Mouse (Mus musculus): Measurements from ENCODE around the gene Snx29.
A peak's percentile ranks its signal among the peaks of the same experiment; 100 is the strongest.
"Not testable (repeated sequence)": the region's sequence is repeated elsewhere in the genome, so short reads cannot be mapped to it uniquely, and the experiment has no call there.

Gene Snx29

GRCm38 (mm10) chr16:11322409-11323323 lies at the start of gene Snx29:
Gene Snx29, plus strand, starts transcription at chr16:11322908.
- DNase-seq (ENCODE audit: low spot score), result peak; percentile 88

DNA sequence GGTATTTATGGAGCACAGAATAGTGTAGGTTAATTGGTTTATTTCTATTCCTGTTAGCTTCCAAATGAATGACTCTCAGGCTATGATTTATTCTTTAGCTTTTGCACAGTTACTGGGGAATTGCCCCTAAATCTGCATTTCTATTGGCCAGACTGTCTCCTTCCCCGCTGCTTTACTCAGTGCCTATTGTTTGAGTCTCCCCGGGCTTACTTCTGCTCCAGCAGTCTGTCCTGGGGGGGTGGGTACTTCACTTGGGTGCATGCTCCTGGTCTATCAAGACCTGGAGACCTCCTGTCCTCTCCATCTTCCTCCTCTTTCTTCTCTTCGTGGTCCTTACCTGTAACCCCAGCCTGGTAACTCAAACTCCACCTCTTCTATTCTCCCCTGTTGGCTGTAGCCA lies 45.8 kb upstream of the Snx29 start:
- no peak for DNase-seq (ENCODE audit: low spot score)

GRCm38 (mm10) chr16:11278778-11279177 lies 43.9 kb upstream of the Snx29 start:
- DNase-seq (ENCODE audit: low spot score), result no peak

GRCm38 (mm10) chr16:11282655-11283232 lies 40.0 kb upstream of the Snx29 start:
- no peak for DNase-seq (ENCODE audit: low spot score)

DNA sequence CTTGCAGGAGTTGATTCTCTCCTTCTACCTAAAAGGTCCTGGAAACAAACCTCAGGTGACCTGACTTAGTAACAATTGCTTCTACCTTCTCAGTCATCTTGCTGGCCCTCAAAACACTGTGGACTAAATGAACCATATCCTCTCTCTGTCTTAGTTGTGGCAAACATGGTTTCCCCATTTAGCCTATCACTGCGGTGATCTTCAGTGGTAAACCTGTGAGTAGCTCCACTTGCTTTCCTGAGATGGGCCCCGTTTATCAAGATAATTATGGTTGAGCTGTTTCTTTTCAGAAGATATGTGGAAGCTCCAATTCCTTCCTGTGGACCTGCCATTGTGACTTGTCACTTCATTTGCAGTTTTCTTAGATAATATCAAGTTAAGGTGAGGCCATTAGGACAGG lies 37.8 kb upstream of the Snx29 start:
- no peak for DNase-seq (ENCODE audit: low spot score)

DNA sequence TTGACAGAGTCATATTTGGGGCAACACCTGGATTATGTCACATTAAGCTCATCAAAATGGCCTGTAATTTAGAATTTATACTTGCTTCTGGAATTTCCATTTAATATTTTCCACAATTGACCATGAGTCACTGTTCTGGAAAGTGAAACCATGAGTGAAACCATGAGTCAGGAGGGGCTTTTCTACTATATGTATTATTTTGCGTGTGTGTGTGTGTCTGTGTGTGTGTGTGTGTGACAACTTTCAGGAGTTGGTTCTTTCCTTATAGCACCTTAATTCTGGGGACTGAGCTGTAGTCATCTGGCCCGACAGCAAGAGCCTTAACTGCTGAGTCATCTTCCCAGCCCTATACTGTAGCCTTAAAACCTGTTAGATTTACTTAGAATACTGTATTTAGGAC lies 36.8 kb upstream of the Snx29 start:
- no peak for DNase-seq (ENCODE audit: low spot score)

- DNase-seq (ENCODE audit: low spot score), result not testable (repeated sequence)
Measured at GRCm38 (mm10) chr16:11288873-11289272, 33.8 kb upstream of the Snx29 start.

GRCm38 (mm10) chr16:11295583-11295982 lies 27.1 kb upstream of the Snx29 start:
- DNase-seq (ENCODE audit: low spot score), result not testable (repeated sequence)

DNA sequence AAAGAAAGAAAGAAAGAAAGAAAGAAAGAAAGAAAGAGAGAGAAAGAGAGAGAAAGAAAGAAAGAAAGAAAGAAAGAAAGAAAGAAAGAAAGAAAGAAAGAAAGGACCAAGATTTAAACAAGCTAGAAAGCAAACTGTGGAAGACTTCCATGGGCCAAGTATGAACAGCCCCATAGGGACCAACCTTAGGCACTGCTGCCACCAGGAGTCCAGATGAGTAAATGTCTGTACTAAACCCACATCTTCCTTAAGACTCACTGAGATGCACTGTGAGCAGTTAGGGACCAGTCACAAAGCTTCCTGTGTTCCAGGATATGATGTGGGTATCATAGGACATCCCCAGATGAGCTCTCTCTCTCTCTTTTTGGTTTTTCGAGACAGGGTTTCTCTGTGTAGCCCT lies 25.0 kb upstream of the Snx29 start:
- DNase-seq (ENCODE audit: low spot score), result not testable (repeated sequence)

DNA sequence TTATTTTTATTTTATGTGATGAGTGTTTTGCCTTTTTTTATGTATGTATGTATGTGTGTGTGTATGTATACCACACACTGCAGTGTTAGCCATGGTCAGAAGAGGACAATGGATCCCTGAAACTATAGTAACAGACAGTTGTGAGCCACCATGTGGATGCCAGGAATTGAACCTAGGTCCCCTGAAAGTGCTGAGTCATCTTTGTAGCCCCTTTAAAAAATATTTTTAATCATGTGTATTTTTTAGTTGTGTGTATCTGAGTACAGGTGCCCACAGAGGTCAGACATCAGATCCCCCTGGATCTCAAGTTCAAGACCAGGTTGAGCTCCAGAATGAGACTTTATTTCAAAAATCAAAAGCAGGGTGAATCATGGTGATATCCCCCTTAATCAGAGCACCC lies 19.0 kb upstream of the Snx29 start:
- DNase-seq (ENCODE audit: low spot score), result no peak

- no peak for DNase-seq (ENCODE audit: low spot score)
Measured at GRCm38 (mm10) chr16:11305531-11305930, 17.2 kb upstream of the Snx29 start.

- no peak for DNase-seq (ENCODE audit: low spot score)
Measured at GRCm38 (mm10) chr16:11313512-11313911, 9.2 kb upstream of the Snx29 start, which contains the start of gene Tnfrsf17. Gene Tnfrsf17, plus strand, starts transcription at chr16:11313812.

GRCm38 (mm10) chr16:11315786-11316320 lies 6.9 kb upstream of the Snx29 start:
- DNase-seq (ENCODE audit: low spot score), result no peak

- DNase-seq (ENCODE audit: low spot score), result no peak
Measured at GRCm38 (mm10) chr16:11316748-11317147, 6.0 kb upstream of the Snx29 start.

- peak; percentile 60 for DNase-seq (ENCODE audit: low spot score)
Measured at GRCm38 (mm10) chr16:11317324-11317723, 5.4 kb upstream of the Snx29 start.

DNA sequence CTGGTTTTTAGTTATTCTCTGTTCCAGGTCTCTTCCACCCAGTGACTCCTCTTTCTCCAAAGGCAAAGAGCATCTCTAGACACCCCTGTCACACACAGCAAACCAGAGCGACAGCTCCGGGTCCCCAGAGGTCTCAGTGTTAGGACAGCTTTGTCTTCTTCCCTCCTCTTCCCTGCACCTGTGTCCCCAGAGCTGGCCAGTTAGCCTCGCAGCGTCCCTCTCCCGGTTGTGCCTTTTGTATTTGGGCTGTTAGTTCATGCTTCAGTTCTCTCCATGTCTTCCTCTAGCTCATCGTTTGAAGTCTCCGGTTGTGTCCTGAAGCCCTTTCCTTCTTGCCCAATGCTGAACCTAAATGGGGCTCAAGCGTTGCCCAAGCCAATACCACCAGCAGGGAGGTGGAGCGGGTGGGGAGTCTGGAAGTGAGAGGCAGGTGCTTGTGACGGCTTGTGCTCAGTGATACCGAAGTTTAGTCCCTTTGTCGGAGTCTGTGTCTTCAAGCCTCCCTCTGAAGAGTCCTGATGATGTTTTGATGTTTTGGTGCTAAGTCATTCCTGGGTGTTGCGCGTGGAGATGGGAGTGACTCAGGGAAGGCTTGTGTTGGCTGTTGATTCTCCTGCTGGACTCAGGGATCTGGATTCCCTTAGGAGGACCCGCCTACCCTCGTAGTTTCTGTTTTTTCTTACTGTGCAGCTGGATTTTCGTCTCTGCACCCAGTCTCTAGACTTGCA lies 780 bp downstream of the Snx29 start:
- DNase-seq (ENCODE audit: low spot score), result peak; percentile 16

GRCm38 (mm10) chr16:11330081-11330800 lies 7.5 kb downstream of the Snx29 start:
- DNase-seq (ENCODE audit: low spot score), result no peak

- DNase-seq (ENCODE audit: low spot score), result no peak
Measured at GRCm38 (mm10) chr16:11331030-11331429, 8.3 kb downstream of the Snx29 start.

GRCm38 (mm10) chr16:11343292-11343815 lies 20.6 kb downstream of the Snx29 start:
- no peak for DNase-seq (ENCODE audit: low spot score)

DNA sequence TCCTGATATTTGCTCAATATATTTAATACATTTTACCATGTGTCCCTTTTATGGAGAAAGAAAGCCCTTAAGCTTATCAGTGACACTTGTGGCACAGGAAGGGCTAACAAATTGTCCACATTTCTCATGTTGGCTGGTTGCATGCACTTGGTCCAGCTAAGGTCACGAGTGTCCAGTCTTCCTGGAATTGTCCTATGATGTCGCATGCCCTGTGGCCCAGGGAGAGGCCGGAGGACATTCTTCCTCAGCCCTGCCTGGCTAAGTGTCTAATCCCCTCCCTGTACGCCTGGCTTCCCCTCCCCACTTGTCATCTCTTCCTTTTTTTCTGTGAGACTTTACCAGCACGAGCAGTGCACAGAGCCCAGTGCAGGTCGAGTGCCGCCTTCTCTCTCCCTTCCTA lies 29.2 kb downstream of the Snx29 start:
- DNase-seq (ENCODE audit: low spot score), result no peak

DNA sequence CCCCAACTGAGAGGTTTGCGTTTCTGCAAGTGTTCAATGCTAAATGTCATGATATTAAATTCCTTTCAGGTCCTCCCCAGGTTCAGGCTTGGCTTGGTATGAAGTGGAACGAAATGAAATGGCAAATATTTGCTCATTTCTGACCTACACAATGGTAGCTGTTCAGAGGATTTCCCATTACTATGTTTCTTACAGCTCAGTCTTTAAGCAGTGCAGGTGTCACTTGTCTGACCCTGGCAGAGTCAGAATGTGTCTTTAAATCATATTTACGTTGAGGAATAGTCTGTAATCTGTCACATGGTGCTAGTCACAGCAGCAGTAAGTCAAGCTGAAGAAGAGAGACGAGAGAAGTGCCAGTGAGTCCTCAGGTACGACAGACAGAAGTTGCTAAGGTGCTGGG lies 36.5 kb downstream of the Snx29 start:
- DNase-seq (ENCODE audit: low spot score), result no peak

GRCm38 (mm10) chr16:11359919-11360318 lies 37.2 kb downstream of the Snx29 start:
- DNase-seq (ENCODE audit: low spot score), result no peak
